Mouse (Mus musculus) left cerebral cortex, postnatal 10 days (tissue): ENCODE results near the gene Itgb1bp1. TPM values are rescaled to one million over a fixed set of nuclear protein-coding genes. Genes with fewer than 3 reads are reported as not detected.

Experiments used
- DNase-seq, 2 experiments: peaks; one replicate each; pipeline ENCODE4 v3.0.0; 2021 to 2022; ENCODE audit warnings: low spot score in 2 of 2, mixed read lengths in 1 of 2; ENCODE audit errors: extremely low spot score in 1 of 2
- intact Hi-C: fragments of 180-260 bp; cut with DNase I; formaldehyde crosslinking; loops from one replicate; pipeline ENCODE4 v1.15.1; 2025
- total RNA-seq, 2 experiments: library from RNA; stranded (reverse); gene quantifications; 2 replicates each; pipeline ENCODE4 v1.2.3; 2021

The Itgb1bp1 gene
- total RNA-seq, 2 experiments from 2014 or later = 36.4 to 38.8 TPM

DNA sequence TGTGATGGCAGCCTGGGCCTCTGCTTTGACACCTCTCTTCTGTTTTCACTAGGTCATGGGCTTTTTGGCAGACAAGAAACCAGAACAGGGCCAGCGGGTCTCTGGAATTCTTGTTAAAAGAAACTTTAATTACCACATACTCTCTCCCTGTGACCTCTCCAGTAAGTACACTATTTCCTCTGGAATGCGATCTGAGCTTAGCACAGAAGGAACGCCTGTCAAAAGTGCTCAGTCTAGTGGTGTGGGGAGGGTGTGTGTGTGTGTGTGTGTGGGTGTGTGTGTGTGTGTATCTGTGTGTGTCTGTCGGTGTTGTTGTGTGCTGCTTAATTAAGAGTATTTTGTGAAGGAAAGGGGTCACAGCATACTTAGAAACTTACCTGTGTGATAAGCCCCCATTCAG lies 20.6 kb upstream of the Itgb1bp1 start:
- no peak for DNase-seq
- intact Hi-C loops = no loop called here

DNA sequence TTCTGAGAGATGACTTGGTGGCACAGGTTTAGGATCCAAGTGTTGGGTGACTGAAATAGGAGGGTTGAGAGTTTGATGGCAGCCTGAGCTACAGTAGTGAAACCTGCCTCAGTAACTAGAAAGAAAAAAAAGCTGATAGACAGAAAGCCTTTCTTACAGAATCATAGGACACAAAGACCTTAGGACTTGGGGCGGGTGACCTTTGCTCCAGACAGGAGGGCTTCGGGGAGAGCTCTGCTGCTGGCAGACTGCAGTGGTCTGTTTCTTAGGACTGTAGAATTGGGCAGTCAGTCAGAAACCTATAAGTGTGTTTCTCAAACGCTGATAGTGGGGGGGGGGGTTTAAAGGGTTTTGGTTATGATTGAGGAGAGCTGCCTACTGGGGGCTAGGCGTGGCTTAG lies 19.7 kb upstream of the Itgb1bp1 start:
- intact Hi-C loops = no loop called here
- DNase-seq = no peak

DNA sequence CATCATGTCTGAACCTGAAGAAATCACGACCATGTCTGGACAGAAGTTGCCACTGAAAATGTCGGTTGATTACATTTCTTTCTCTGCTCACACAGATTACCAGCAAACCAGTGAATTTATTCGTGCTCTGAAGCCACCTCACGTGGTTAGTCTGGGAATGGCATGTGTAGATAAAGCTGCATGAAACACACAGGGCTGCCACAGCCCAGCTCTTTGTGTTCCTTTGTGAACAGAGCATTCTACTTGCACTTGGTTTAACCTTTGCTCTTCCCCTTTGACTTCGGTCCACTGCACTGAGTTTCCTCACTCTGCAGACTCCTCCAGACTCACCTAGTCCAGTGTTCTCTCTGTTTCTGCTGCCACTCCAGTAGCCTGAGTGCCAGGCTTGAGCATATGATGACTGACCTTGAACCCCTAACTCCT lies 16.3 kb upstream of the Itgb1bp1 start:
- intact Hi-C loops = no loop called here
- DNase-seq = no peak

DNA sequence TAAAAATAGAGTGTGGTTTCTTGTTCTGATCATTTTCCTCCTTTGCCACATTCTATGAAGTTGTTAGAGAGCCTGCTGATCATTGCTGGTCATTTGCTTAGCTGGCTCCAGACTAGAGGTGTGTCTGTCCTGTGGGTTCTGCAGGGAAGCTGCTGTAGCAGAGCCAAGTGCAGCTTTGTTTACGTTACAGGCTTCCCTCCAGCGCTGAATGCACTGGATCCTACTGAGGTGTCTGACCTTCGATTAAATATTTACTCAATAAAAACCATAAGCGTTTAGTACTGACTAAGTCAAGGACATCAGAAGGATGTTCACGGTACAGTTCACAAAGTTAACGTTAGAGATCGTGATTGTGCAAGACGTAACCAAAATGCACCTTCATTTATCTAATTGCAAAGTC lies 15.8 kb upstream of the Itgb1bp1 start:
- DNase-seq = no peak
- intact Hi-C loops = no loop called here

DNA sequence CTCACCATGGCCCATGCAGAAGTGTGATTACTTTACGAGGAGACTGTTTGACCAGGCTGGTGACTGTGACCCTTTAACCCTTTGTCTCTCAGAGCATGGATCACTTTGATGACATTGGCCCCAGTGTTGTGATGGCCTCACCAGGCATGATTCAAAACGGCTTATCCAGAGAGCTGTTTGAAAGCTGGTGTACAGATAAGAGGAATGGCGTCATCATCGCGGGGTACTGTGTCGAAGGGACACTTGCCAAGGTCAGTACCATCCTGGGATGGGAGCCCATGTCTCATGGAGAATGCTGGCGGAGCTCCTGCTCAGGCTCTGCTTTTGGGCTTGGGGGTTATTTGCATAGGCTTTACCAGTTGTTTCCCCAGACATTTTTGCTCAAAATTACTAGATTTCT lies 15.2 kb upstream of the Itgb1bp1 start:
- intact Hi-C loops = no loop called here
- DNase-seq = no peak

DNA sequence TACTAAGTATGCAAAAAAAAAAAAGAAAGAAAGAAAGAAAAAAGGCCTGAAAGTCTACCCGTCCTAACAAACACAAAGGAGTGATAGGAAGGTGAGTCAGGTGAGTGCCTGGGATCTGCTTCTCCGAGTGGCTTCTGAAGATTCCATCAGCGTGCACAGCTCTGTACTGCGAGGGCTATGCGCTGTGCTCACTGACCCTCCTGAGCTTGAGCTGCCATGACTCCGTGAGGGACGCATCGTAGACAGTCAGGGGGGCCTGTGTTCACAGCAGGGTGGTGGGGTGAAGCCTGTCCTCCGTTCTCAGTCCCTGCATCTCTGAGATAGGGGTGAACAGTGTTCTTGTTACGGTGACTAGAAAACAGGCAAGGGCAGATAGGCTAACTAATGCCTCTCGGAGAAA lies 12.8 kb upstream of the Itgb1bp1 start:
- DNase-seq = no peak
- intact Hi-C loops = no loop called here

DNA sequence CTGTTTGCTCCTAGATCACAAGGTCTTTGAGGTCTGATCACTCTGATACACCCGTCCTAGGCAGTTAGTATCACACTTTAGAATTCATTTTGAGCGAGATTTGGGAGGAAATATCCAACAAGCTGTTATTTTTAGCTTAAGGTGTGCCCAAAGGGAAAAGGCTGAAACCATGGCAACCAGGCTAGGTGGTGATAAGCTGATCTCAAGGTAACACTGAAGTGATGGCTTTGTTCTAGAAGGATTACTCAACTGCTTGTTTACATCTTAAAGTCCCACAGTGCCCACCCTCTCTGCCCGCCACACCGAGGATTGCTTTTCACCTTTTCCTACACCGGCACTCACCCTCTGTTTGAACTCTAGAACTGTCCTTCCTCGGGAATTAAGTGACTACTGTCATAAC lies 3.6 kb upstream of the Itgb1bp1 start:
- intact Hi-C loops = no loop called here
- no peak for DNase-seq

DNA sequence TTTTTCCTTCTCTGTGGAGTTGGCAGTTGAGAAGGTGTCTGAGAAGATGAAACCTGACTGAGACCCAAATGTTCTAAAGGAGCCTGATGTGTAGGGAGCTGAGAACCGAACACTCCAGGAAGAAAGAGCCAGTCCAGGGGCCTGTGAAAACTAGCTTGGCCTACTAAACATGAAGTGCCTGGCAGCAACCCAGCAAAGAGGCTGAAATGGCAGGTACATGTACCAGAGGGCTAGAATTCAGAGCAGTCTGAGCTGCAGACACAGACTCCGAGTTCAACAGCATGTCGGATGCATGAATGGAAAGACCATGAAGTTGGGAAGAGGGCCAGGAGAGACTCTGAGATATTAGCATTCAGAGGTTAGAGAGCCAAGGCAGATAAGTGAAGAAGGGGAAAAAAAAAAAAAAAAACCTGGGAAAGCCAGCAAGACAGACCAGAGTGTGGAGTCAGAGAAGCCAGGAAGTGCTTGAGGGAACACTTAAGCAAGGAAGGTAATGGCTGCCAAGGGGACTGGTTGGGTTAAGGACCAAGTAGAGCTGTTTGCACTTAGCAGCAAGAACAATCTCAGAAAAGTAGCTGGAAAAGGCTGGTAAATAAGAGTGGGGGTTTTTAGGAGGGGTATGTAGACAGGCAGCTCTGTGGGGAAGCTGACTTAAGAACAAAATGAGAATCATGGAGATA lies 2.8 kb upstream of the Itgb1bp1 start:
- no peak for DNase-seq
- intact Hi-C loops = no loop called here

DNA sequence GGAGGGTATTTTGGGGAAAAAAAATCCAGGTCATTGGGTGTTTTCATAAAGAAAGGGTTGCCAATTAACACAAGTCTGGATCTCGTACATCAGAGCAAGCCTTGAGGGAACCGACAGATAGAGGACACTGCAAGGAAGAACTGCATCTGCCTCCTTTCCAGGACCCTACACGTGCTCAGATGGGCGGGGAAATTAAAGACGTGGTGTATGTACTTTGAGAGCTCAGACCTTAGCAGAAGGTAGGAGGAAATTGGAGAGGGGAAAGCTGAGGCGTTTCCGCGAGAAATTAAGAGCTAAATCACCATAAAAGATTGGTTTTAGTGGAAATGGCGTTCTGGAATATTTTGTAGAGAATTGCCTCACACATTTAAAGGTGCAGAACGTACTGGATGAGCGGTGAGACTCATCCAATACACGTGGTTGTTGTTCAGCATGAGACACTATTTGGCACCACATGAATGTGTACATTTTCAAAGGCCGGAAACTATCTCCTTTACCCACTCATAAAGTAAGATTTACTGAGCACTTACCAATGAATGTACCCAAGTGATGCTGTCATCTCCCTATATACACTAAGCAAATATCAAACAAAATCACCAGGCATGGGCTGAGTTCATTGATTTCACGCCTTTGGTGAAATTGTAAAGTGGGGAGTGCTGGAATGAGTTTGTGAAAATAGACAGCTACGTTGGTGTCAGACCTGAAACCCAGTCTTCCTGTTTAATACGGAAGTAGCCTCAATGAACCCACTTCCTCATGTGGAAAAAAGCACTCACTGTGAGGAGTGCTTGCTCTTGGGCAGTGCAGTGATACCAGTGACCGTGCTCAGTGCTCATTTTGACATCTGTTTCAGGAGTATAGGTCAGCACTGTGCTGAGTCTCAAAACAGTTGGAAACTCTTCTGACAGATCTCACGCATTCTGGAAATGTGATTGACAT lies 897 bp upstream of the Itgb1bp1 start:
- intact Hi-C loops = no loop called here
- DNase-seq = no peak

DNA sequence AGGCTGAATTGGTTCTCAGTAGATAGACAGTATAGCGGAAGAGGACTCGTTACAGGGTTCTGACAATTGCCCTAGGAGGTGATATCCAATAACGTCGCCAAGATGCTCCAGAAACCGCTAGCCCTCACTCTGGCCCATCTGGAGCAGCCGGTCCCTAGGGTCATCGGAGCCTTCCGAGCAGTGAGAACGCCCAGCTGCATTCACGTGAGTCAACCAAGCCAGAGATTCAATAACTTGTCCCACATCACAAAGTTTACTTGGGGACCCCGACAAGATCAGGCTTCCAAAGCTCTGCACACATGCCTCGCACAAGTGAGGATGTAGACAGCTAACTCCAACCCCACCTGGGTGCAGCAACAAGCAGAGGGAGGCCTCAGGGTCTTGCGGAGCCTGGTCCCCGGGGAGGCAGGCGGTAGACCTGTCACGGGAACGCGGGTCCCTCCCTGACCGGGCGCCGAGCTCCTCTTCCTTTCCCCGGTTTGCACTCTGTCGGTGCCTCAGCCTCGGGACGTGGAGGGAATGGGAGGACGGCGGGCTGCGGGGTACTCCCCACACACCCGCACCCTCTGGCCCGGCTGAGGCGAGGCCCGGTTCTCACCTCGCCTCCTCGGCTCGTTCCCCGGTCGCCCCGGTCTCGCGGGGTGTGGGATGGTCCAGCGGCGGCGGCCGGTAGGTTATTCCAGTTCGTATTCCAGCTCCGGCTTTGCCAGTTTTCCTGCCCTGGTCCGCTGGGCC lies 409 bp downstream of the Itgb1bp1 start:
- intact Hi-C loops = no loop called here
- no peak for DNase-seq

DNA sequence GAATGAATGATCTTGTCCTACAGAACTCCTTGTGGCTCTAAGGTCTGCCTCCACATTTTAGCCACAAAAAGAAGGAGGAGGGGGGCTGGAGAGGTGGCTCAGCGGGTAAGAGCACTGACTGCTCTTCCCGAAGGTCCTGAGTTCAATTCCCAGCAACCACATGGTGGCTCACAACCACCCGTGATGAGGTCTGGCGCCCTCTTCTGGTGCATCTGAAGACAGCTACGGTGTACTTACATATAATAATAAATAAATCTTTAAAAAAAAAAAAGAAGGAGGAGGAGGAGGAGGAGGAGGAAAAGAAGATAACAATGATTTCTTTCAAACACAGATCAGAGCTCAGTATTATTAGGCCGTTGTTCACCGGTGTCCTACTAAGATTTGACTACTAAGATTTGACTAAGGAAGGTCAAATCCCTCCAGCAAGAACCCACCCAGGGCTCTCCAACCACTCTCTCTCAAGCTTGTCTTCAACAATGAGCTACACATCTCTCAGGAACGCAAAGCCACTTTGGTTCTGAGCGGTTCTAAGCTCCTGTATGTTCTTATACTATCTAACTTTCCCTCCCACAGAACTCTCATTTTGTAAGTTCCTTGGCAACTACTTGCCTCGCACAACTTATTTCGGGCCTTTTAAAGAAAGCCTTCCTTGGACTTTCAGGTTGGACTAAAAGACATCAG lies 1.2 kb downstream of the Itgb1bp1 start, which contains the start of gene Cpsf3:
Gene Cpsf3 (plus strand): TSS at position 631 of the 681 bp plus-strand sequence.
- no peak for DNase-seq

DNA sequence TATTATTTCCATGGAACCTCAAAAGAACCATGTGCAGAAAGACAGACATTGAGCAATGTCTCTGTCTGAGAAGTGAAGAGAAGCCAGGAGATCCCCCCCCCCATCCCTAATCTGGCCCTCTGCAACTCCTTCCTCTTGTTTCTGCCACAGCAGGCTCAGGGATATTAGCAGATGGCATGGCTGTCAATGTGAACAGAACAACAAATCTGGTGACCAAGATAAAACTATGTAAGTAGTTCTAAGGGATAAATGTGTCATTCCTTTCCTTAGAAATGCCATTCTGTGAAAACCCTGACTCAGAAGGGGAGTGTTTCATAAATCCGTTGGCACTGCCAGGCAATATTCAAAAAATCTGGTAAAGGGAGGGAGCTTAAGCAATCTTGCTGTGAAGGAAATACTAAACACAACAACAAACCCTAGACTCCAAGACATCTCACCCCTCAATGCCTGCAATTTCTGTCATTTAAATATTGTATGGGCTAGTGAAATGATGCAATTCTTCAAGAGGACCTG lies 8.7 kb downstream of the Itgb1bp1 start:
- DNase-seq = no peak
- intact Hi-C loops = no loop called here

More for the DNA sequence above, 1.2 kb downstream of the Itgb1bp1 start, which contains the start of gene Cpsf3:
- intact Hi-C loops = no loop called here

DNA sequence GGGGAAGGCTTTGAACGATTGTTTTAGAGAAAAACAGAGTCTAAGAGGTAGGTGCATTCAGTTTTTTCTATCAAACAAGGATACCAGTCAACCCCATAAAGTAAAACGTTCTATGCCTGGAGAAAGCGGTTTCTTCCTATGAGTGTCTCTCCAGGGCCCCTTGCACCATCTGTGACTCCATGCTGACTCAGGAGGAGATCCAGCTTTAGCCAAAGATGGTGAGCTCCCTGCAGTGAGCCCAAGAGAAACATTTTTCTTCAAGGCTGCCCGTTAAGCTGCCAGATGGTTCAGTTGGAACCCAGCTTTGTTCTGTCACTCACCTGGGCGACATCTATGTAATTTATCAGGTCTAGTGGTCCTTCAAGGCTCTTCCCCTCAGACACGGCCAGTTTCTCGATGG lies 11.6 kb downstream of the Itgb1bp1 start:
- no peak for DNase-seq

DNA sequence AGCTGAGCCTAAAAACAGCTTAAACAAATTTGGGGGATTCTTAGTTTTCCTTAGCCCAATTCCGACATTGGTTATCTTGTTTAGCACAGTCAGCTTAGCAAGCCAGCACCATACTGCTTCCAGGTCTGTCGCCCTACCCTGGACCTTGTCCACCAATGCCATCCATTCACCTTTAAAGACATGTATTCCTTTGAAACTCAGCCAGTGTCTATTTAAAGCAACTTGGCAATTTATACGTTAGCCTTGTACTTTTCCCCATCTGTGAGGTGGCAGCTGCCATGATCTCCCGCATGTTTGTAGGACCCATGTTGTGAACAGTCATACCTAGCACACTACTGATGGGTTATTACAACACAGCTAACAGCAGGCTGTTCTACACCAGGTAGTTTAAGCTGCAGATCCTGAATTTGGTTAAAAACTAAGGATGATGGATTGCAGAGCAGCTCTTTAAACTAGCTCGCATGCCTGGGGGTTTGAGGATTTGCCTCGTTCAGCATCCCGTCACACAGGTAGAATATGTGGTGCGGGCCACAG lies 17.9 kb downstream of the Itgb1bp1 start:
- no peak for DNase-seq
- intact Hi-C loops = loop anchor here (10.0 kb wide), 1 partner anchor 193 kb away; no protein-coding TSS in a partner anchor

More for the DNA sequence above, 11.6 kb downstream of the Itgb1bp1 start:
- intact Hi-C loops = no loop called here

DNA sequence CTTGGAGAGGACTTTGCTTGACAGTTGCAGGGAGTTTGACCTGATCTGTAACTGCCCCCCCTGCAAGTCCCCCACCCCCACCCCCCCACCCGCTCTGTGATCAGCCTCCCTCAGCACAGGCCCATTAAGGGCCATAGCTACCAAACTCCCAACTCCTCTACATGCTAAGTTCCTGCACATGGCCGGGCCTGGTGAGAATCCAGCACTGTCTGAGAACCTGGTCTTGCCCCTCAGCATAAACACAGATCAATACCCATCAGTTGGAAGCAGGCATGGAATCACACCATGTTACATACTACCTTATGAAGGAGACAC lies 19.3 kb downstream of the Itgb1bp1 start:
- no peak for DNase-seq
- intact Hi-C loops = loop anchor here (2.0 to 10.0 kb wide), 2 partner anchors 156 to 192 kb away; no protein-coding TSS in a partner anchor

DNA sequence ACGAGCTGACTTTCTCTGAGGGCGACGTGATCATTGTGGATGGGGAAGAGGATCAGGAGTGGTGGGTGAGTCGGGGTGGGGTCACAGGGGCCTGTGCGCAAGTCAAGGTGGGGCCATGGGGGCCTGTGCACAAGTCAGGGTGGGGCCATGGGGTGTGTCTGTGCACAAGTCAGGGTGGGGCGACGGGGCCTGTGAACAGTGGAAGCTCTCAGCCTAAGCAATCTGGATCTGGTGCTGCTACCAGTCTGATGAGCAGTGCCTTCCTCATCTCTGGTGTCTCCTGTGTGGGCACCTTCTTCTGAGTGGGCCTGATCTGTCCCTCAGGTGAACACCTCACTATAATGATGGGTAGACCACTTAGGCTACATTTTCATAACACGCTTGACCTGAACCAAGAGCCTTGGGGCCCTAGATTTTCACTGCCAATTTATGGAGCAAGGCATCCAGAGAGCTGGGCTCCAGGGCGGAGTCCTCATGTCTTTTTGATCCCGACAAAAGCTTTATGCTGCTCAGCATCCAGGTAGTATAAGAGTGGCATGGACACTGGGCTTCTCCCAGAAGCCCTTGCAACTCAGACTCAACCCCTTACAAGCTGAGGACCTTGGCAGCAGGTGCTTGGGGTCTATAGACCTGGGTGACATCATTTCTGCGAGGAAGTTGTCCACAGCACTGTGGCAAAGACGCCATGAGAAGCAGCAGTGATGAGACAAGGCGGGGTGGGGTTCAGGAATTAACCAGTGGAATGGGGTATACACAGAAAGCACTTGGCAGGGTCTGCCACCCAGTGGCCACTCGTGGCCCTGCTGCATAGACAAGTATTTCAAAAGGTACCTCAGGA lies 19.9 kb downstream of the Itgb1bp1 start:
- peak; percentile 71 to 81 for DNase-seq
- intact Hi-C loops = loop anchor here (2.0 to 10.0 kb wide), 2 partner anchors 155 to 191 kb away; no protein-coding TSS in a partner anchor

DNA sequence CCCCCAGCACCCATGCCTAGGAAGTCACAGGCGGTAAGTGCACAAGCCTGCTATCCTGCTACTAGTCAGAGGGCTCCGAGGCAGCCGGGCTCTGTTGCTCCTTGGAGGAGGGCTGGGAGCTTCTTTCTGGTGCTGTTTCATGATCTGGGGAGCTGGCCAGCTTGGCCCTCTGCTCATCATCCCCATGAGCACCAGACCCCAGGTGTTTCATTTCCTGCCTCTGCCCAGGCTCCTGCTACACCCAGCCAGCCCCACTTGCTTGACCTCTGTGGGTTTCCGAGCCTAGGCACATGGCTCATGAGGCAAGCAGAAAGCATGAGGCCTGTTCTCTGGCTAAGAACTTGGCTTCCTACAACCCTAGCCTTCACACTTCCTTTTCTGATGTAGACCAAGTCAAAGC lies 20.6 kb downstream of the Itgb1bp1 start:
- intact Hi-C loops = loop anchor here (10.0 kb wide), 1 partner anchor 191 kb away; no protein-coding TSS in a partner anchor

More for the DNA sequence above, 20.6 kb downstream of the Itgb1bp1 start:
- no peak for DNase-seq
